Mouse (Mus musculus) small intestine, adult 2 months (tissue): ENCODE data around the gene Pcmt1.

Experiments
- CTCF ChIP-seq: fragments of 200-500 bp; IDR thresholded peaks from 2 replicates; pipeline ENCODE4 v1.5.1; 2012; ENCODE audit warnings: low read depth, mild to moderate bottlenecking, control low read depth, inconsistent platforms, low read length, moderate library complexity, mixed read lengths; ENCODE audit not compliant: insufficient replicate concordance, insufficient read length; ENCODE audit errors: extremely low read depth
- POLR2A ChIP-seq: fragments of 200-500 bp; IDR thresholded peaks from 2 replicates; pipeline ENCODE4 v1.6.1; 2012; ENCODE audit warnings: low read depth, mild to moderate bottlenecking, control low read depth, inconsistent platforms, low read length, moderate library complexity

DNA sequence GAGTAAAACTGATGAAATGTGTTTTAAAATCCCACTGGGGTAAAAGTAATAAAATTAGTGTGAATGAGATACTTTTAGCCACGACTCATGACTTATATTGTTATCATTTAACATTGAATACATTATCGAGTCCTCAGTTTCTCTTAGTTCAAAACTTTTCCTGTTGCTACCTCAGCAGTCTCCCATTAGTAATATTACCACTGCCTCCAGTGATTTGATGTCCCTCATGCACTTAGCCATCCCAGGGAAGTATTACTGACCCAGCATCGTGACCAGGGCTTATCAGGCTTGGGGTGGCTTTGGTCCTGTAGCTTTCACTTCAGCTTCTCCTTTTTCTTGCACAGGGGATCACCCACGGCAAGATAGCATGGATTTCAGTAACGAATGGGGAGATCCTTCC, 29.2 kb upstream of the Pcmt1 start:
- TF ChIP-seq POLR2A = no peak
- TF ChIP-seq CTCF = no peak
